8 mouse cellular contexts compared by ENCODE assay signal in genomic region chr11:94565151-94565479, GRCm38 (mm10). TPM values are rescaled to one million over a fixed set of nuclear protein-coding genes. Genes with fewer than 3 reads are reported as not detected.
A peak's percentile ranks its signal among the peaks of the same experiment; 100 is the strongest.
DNase-seq lines count a peak whose midpoint lies in the region; ATAC-seq and TF ChIP-seq lines count a peak whose summit lies in the region.
"Had no signal": no experiment of that assay in that cellular context is flagged by ENCODE, and none has a peak within 500 bp of the region (broad histone marks: within the 10 kb centered on the region; RNA-seq: fewer than 3 reads in every experiment).

No protein-coding gene starts in this region.

- intact Hi-C loops in left cerebral cortex, postnatal 14 days (cut with DNase I): no loop called here

- no peaks in the 10 kb centered on the region for H3K9me3 ChIP-seq in hindbrain, embryonic 10.5 days
- no peaks in the 10 kb centered on the region for H3K9me3 ChIP-seq in lung, embryonic 14.5 days (ENCODE audit: low read depth, low read length)

- no peak for ATAC-seq in lung, embryonic 14.5 days (ENCODE audit: insufficient read depth)

- no peaks in the 10 kb centered on the region for H3K36me3 ChIP-seq in thymus, adult 2 months (ENCODE audit: control insufficient read depth, insufficient read depth, low read length)
- peaks cover 19% of the 10 kb centered on the region for H3K36me3 ChIP-seq in hindbrain, embryonic 10.5 days
- H3K36me3 ChIP-seq in lung, embryonic 14.5 days (ENCODE audit: insufficient read depth): peaks cover 9% of the 10 kb centered on the region; the same call in 1 of the 2 replicates

- peaks cover 4% of the 10 kb centered on the region; the same call in 1 of the 2 replicates for H3K27me3 ChIP-seq in thymus, adult 2 months (ENCODE audit: control insufficient read depth, insufficient read depth, low read length)
- peaks cover 46% of the 10 kb centered on the region for H3K27me3 ChIP-seq in hindbrain, embryonic 10.5 days (ENCODE audit: insufficient read depth, poor library complexity, severe bottlenecking)
- H3K27me3 ChIP-seq in lung, embryonic 14.5 days (ENCODE audit: insufficient read depth, low read length): peaks cover 10% of the 10 kb centered on the region; the same call in 1 of the 2 replicates

- no peak for TF ChIP-seq CTCF in thymus, adult 2 months (IDR thresholded peaks at IDR 0.05; ENCODE audit: borderline replicate concordance, control insufficient read depth, extremely low read depth, insufficient read depth, low read length, poor library complexity)
- peak; percentile 49 for TF ChIP-seq CTCF in lung, embryonic 14.5 days (IDR thresholded peaks at IDR 0.05; ENCODE audit: low read depth)

- no peak overlapping the region for H3K4me3 ChIP-seq in thymus, adult 2 months (ENCODE audit: control insufficient read depth, insufficient read depth, low read length)
- H3K4me3 ChIP-seq in hindbrain, embryonic 10.5 days: peak overlapping the region; percentile 44
- H3K4me3 ChIP-seq in lung, embryonic 14.5 days (ENCODE audit: low read depth, low read length): peak overlapping the region; percentile 24

- 46% methylated on average over 16 of the region's 16 CpGs for WGBS in thymus, adult 2 months
- WGBS in hindbrain, embryonic 10.5 days: 10% methylated on average over 16 of the region's 16 CpGs
- WGBS in lung, embryonic 14.5 days: 19% methylated on average over 16 of the region's 16 CpGs

- no peak for TF ChIP-seq POLR2A in thymus, adult 2 months (IDR thresholded peaks at IDR 0.05; ENCODE audit: control insufficient read depth, extremely low read depth, insufficient read depth, low read length, poor library complexity)

- peaks cover 20% of the 10 kb centered on the region for H3K4me1 ChIP-seq in thymus, adult 2 months (replicated peaks; ENCODE audit: control insufficient read depth, insufficient read depth, low read length)
- peaks cover 29% of the 10 kb centered on the region for H3K4me1 ChIP-seq in hindbrain, embryonic 10.5 days (replicated peaks)
- peaks cover 11% of the 10 kb centered on the region for H3K4me1 ChIP-seq in lung, embryonic 14.5 days (ENCODE audit: insufficient read depth)

- H3K27ac ChIP-seq in thymus, adult 2 months (ENCODE audit: control insufficient read depth, insufficient read depth, low read length): no peak overlapping the region
- H3K27ac ChIP-seq in hindbrain, embryonic 10.5 days: peak overlapping the region; percentile 29; the same call in 1 of the 2 replicates
- H3K27ac ChIP-seq in lung, embryonic 14.5 days (ENCODE audit: low read depth): no peak overlapping the region

- peak overlapping the region; percentile 59 for H3K4me2 ChIP-seq in lung, embryonic 14.5 days

- DNase-seq in thymus, postnatal 4 days: peak; percentile 64
- no peak for DNase-seq in thymus, adult 2 months
- no peak for DNase-seq in hindbrain, embryonic 10.5 days (ENCODE audit: low spot score)
- peak; percentile 50 for DNase-seq in lung, embryonic 14.5 days
- peak; percentile 29 to 61 for DNase-seq in urinary bladder, postnatal 36 days (ENCODE audit: low spot score in 2 of 2)
- DNase-seq in layer of hippocampus, postnatal 10 days (ENCODE audit: low spot score in 2 of 2): no peak
- DNase-seq in left cerebral cortex, postnatal 14 days (ENCODE audit: low spot score in 2 of 2): no peak

- H3K9ac ChIP-seq in lung, embryonic 14.5 days: no peak overlapping the region

RNA-seq across cellular contexts. Expression of gene Chad, which starts 0.3 kb away (rescaled TPM):
- 0.59 TPM in 2 replicates for polyA plus RNA-seq in thymus, adult 2 months (2012; rRNA removed)
- 0.19 and 0.29 TPM in 2 replicates for polyA plus RNA-seq in hindbrain, embryonic 10.5 days (2016; fragmentation: Nextera tagmentation; extraction: Ambion mirVana)
- polyA plus RNA-seq in lung, embryonic 14.5 days (2014; fragmentation: Nextera tagmentation; extraction: Ambion mirVana): 1.6 and 2.0 TPM in 2 replicates
- 1 to 10 TPM in 1 of 2 experiments, under 1 TPM in 1; 0.78 to 1.4 TPM for total RNA-seq in layer of hippocampus, postnatal 10 days (2021)
- under 1 TPM in 1 of 2 experiments, not detected in 1; 0.38 TPM for total RNA-seq in left cerebral cortex, postnatal 14 days (2021)

RNA-seq across cellular contexts. Expression of gene Rsad1, which starts 16.1 kb away (rescaled TPM):
- polyA plus RNA-seq in thymus, adult 2 months (2012; rRNA removed): 5.4 and 6.8 TPM in 2 replicates
- 3.6 and 4.3 TPM in 2 replicates for polyA plus RNA-seq in hindbrain, embryonic 10.5 days (2016; fragmentation: Nextera tagmentation; extraction: Ambion mirVana)
- 3.6 and 4.2 TPM in 2 replicates for polyA plus RNA-seq in lung, embryonic 14.5 days (2014; fragmentation: Nextera tagmentation; extraction: Ambion mirVana)
- total RNA-seq in layer of hippocampus, postnatal 10 days (2021): 10 to 100 TPM; 13.1 to 14.1 TPM
- total RNA-seq in left cerebral cortex, postnatal 14 days (2021): 10 to 100 TPM; 16.1 to 16.8 TPM

RNA-seq across cellular contexts. Expression of gene Acsf2, which starts 36.6 kb away (rescaled TPM):
- polyA plus RNA-seq in thymus, adult 2 months (2012; rRNA removed): 15.8 and 24.6 TPM in 2 replicates
- 3.7 and 4.5 TPM in 2 replicates for polyA plus RNA-seq in hindbrain, embryonic 10.5 days (2016; fragmentation: Nextera tagmentation; extraction: Ambion mirVana)
- polyA plus RNA-seq in lung, embryonic 14.5 days (2014; fragmentation: Nextera tagmentation; extraction: Ambion mirVana): 10.2 and 10.4 TPM in 2 replicates
- 10 to 100 TPM; 21.2 to 21.6 TPM for total RNA-seq in layer of hippocampus, postnatal 10 days (2021)
- total RNA-seq in left cerebral cortex, postnatal 14 days (2021): 10 to 100 TPM; 16.9 to 17.2 TPM

RNA-seq across cellular contexts. Expression of gene Mycbpap, which starts 43.6 kb away (rescaled TPM):
- polyA plus RNA-seq in thymus, adult 2 months (2012; rRNA removed): 0.13 and 0.19 TPM in 2 replicates
- 3.9 and 4.6 TPM in 2 replicates for polyA plus RNA-seq in hindbrain, embryonic 10.5 days (2016; fragmentation: Nextera tagmentation; extraction: Ambion mirVana)
- polyA plus RNA-seq in lung, embryonic 14.5 days (2014; fragmentation: Nextera tagmentation; extraction: Ambion mirVana): 3.2 and 3.3 TPM in 2 replicates
- total RNA-seq in layer of hippocampus, postnatal 10 days (2021): 1 to 10 TPM; 1.3 to 2.7 TPM
- total RNA-seq in left cerebral cortex, postnatal 14 days (2021): 1 to 10 TPM; 3.2 to 3.8 TPM
- total RNA-seq: neutrophil, adult 5-6 weeks had no signal

Comparison
In these comparisons a context has a peak if more than half of its experiments do, and no peak if none do; other contexts are left out.
1. DNase-seq: peak in thymus, postnatal 4 days (single experiment), lung, embryonic 14.5 days (single experiment) and urinary bladder, postnatal 36 days (2 of 2); none in thymus, adult 2 months (single experiment), hindbrain, embryonic 10.5 days (single experiment), layer of hippocampus, postnatal 10 days (0 of 2) and left cerebral cortex, postnatal 14 days (0 of 2).